Mouse (Mus musculus) layer of hippocampus, adult 8-10 months (tissue): ENCODE results near the gene Gsg1l2. TPM values are rescaled to one million over a fixed set of nuclear protein-coding genes. Genes with fewer than 3 reads are reported as not detected.

ENCODE experiments used
- DNase-seq, 2 experiments: peaks; one replicate each; pipeline ENCODE4 v3.0.0; 2022; ENCODE audit warnings: low spot score in 2 of 2
- total RNA-seq, 4 experiments: library from RNA; stranded (reverse); gene quantifications; 2 replicates each; pipeline ENCODE4 v1.2.4; 2022

Gene Gsg1l2
- total RNA-seq, 4 experiments from 2014 or later: not detected

DNA sequence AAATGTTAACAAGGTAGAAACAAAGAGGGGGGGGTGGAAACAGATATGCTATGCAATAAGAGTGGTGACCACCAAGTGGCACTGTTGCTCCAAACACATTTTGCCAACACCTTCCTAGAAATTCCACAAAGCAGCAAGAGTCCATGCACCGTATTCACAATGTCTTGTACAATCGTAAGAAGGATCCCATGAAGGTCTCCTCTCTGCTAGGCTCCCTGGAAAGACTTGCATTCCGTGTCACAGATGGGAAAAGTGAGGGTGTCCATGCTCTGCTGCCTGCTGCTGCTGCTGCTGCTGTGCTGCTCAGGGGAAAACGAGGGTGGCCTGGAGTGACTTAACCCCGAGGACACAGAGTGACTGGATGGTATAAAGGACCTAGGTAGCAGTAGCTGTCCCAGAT lies 45.2 kb downstream of the Gsg1l2 start:
- peak in 1 of 2 experiments; percentile 28 for DNase-seq

DNA sequence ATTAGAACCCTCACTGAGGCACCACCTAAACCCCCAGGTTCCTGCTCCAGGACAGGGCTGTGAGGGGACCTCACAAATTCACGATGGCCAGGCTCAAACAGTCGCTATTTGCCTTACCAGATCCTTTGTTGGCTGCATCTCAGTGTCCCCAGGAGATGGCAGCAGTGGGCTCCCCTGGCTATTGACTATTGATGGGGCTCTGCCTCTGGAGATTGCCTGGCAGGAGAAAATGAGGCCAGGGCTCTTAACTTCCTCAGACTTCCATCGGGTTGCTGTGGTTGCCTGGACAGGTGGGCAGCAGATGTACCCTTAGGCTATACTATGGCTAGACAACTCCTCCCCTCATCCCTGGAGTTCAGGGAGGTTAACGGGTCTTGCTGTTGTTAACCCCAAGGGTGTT lies 45.8 kb downstream of the Gsg1l2 start:
- peak in 1 of 2 experiments; percentile 30 for DNase-seq

DNA sequence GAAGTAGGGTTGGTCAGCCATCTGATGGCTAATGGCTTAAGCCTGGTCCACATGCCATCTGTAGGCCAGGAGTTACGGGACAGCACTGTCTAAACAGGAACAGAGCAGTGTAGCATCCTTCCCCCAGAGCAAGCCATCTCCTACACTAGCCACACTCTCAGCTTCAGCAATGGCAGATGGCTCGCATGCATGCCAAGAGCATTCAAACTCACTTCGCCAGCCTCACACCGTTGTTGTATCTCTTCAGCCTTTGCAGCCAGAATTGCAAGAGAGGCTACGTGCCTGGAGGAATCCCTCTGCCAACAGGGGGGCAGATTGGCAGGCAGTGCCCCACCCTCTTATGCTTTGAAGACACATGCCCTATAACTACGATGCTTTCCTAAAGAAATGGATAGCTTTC lies 47.2 kb downstream of the Gsg1l2 start:
- peak; percentile 49 to 67 for DNase-seq

DNA sequence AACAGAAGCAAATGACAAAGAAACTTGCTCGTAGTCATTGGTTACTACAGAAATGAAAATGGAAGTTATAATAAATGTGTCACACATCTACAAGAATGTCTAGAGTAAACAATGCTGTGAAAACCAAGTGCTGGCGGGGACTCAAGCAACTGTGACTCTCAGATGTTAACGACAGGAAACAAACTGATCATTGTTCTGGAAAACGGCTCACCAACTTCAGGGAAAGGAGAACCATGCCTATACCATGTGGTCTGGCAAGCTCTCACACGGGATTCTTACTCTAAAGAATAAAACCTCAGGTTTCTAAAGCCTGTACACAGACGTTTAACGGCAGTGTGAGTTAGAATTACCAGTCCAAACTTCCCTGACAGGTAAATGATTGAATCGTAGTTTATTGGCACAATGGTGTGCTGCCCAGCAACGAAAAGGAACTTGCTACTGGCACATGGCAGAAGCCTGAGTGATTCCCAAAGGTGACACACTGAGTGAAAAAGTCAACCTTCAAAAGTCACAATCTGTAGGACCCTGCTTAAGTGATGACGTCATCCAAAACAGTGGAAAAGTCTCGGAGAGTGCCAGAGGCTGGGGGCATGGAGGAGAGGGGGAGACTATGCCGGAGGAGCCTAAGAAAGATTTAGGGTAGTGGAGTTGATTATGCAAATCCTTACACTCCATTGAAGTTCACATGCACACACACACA lies 54.1 kb downstream of the Gsg1l2 start:
- no peak for DNase-seq

DNA sequence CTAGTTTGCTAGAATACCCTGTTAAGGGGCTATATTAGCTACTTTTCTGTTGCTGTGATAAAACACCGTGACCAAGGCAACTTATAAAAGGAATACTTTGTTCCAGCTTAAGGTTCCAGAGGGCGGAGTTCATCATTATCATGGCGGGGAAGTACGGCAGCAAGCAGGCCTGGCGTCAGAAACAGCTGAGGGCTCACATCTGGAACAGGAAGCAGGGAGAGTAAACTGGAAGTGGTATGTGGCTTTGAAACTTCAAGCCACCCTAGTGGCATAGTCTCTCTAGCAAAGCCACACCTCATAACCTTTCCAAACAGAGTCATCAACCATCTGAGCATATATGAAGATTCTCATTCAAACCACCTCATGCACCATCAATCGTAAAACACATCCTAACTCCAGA lies 55.1 kb downstream of the Gsg1l2 start:
- DNase-seq: no peak

DNA sequence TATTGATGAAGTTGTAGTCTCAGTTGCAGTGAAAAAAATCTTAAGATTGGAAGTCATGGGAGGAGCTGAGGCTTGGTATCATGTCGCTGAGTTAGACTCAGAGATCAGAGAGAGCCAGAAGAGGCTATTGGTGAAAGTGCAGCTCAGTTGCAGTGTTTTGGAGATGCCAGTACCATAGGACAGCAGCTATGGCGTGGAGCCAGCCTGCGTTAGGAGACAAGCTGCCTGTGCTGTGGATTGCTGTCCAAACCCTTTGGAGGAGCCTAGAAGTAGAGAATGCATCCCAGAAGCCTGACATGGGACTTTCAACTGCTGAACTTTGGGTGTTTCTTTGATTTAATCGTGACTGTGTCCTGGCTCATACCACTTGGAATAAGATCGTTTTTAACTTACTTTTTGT lies 57.4 kb downstream of the Gsg1l2 start:
- no peak for DNase-seq

DNA sequence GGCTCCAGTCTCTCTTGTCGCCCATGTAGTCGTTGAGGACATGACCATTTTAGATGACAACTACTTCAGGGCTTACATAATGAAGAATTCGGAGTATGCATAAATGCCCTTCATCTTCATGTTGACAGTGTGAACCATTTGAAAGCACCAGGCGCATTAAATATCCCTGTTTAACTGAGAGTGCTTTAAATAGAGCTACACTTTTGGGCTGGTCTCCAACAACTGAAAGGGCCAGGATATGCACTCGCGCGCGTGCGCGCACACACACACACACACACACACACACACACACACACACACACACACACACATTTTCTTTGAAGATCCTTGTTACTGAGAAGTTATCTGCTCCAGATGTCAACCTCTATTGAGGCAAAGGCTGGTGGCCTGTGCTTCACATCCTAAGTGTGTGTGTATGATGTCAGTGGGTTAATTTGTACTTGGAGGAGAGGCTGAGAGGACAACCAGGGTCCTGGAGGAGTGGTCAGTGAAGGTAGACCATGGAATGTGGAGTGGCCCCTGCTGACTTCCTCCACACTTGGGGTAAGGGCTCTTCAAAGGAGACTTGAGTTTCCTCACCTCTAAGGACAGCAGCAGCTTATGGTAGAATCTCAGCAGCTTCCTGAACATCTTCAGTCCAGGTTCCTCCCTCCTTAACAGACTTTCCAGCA lies 61.1 kb downstream of the Gsg1l2 start:
- no peak for DNase-seq

Other genes starting within 250 kb of the Gsg1l2 start
- gene Rcvrn, start 79.3 kb upstream of the Gsg1l2 start, total RNA-seq: 1 to 10 TPM; 1.3 to 2.5 (median 1.6) TPM
- 1 to 10 TPM; 1.7 to 2.2 (median 1.8) TPM for gene Glp2r, start 3.5 kb upstream of the Gsg1l2 start, total RNA-seq
- not detected for gene Dhrs7c, start 23.6 kb downstream of the Gsg1l2 start, total RNA-seq
- gene Usp43, start 147.5 kb downstream of the Gsg1l2 start, total RNA-seq: 1 to 10 TPM in 3 of 4 experiments, under 1 TPM in 1; 0.74 to 1.4 (median 1.0) TPM
- gene Cfap52, start 191.0 kb downstream of the Gsg1l2 start, total RNA-seq: 1 to 10 TPM in 3 of 4 experiments, under 1 TPM in 1; 0.68 to 2.1 (median 1.3) TPM
- gene Stx8, start 191.6 kb downstream of the Gsg1l2 start, total RNA-seq: 10 to 100 TPM; 30.2 to 39.8 (median 35.9) TPM